Mouse (Mus musculus) hindbrain, embryonic 15.5 days (tissue): ENCODE results near the gene Pld6. TPM values are rescaled to one million over a fixed set of nuclear protein-coding genes. Genes with fewer than 3 reads are reported as not detected.

Experiments
- ATAC-seq: fragments of 200-750 bp; cut with Nextera tagmentation; 2 replicates; pipeline ENCODE4 v1.8.0; 2017; ENCODE audit warnings: low read depth, moderate number of reproducible peaks, moderate TSS enrichment; ENCODE audit not compliant: low FRiP score
- H3K27ac ChIP-seq: fragments of 300-500 bp; sonication (generic); replicated peaks from 2 replicates; pipeline ENCODE4 v1.5.1; 2015; ENCODE audit warnings: mild to moderate bottlenecking, inconsistent platforms
- H3K27me3 ChIP-seq: fragments of 300-500 bp; sonication (generic); 2 replicates; pipeline ENCODE4 v1.6.1; 2015; ENCODE audit warnings: control low read depth, inconsistent platforms
- H3K36me3 ChIP-seq: fragments of 300-500 bp; sonication (generic); 2 replicates; pipeline ENCODE4 v1.6.1; 2015; ENCODE audit warnings: control low read depth, inconsistent platforms
- H3K4me1 ChIP-seq: fragments of 300-500 bp; sonication (generic); replicated peaks from 2 replicates; pipeline ENCODE4 v1.6.1; 2015; ENCODE audit warnings: control low read depth, inconsistent platforms
- H3K4me2 ChIP-seq: fragments of 300-500 bp; sonication (generic); 2 replicates; pipeline ENCODE4 v1.6.1; 2015; ENCODE audit warnings: moderate library complexity, mild to moderate bottlenecking, inconsistent platforms
- H3K4me3 ChIP-seq: fragments of 300-500 bp; sonication (generic); 2 replicates; pipeline ENCODE4 v1.5.1; 2015; ENCODE audit warnings: mild to moderate bottlenecking, inconsistent platforms
- H3K9ac ChIP-seq: fragments of 300-500 bp; sonication (generic); 2 replicates; pipeline ENCODE4 v1.6.1; 2015; ENCODE audit warnings: inconsistent platforms
- H3K9me3 ChIP-seq: fragments of 300-500 bp; sonication (generic); 2 replicates; pipeline ENCODE4 v1.6.1; 2016; ENCODE audit warnings: control low read depth, inconsistent platforms
- WGBS: fragments of 180-500 bp; shearing (Covaris S2); methylation state at CpG from one replicate; pipeline ENCODE4 v1.1.7; 2015; 5-methylcytosine and 5-hydroxymethylcytosine counted together
- polyA plus RNA-seq: library from polyadenylated mRNA; unstranded; fragments of >200 nt; fragmentation: Nextera tagmentation; extraction: Ambion mirVana; gene quantifications from 2 replicates; pipeline ENCODE4 v1.2.1, GENCODE M21; 2015

Pld6 gene
- 15.1 and 16.4 TPM in 2 replicates for polyA plus RNA-seq

GRCm38 (mm10) chr11:59787199-59787781, at the start of gene Pld6:
TSS of gene Pld6 (minus strand) at chr11:59787645.
- Histone ChIP-seq H3K4me1 (peaks cover 10% of the 10 kb centered on the region), H3K4me2 (peak within 1 kb of the TSS; percentile 98), H3K27ac (0 out of 2 replicates have a peak within 1 kb of the TSS, but pooled peaks have one; percentile 28), H3K27me3 (no peaks in the 10 kb centered on the region), H3K36me3 (peaks cover 13% of the 10 kb centered on the region), H3K4me3 (peak within 1 kb of the TSS; percentile 50), H3K9ac (peak within 1 kb of the TSS; percentile 57), H3K9me3 (no peaks in the 10 kb centered on the region)
- peak; percentile 83 for ATAC-seq
- WGBS: under 1% methylated on average over 49 of the region's 51 CpGs

- Histone ChIP-seq H3K27ac (no peak overlapping the region), H3K27me3 (no peaks in the 10 kb centered on the region), H3K4me1 (no peaks in the 10 kb centered on the region), H3K4me3 (no peak overlapping the region), H3K4me2 (no peak overlapping the region), H3K9me3 (no peaks in the 10 kb centered on the region), H3K36me3 (peaks cover 94% of the 10 kb centered on the region), H3K9ac (no peak overlapping the region)
- WGBS: 86% methylated on average over 3 of the region's 3 CpGs
- ATAC-seq: no peak
Observed at GRCm38 (mm10) chr11:59821625-59822024, 34.2 kb upstream of the Pld6 start.

DNA sequence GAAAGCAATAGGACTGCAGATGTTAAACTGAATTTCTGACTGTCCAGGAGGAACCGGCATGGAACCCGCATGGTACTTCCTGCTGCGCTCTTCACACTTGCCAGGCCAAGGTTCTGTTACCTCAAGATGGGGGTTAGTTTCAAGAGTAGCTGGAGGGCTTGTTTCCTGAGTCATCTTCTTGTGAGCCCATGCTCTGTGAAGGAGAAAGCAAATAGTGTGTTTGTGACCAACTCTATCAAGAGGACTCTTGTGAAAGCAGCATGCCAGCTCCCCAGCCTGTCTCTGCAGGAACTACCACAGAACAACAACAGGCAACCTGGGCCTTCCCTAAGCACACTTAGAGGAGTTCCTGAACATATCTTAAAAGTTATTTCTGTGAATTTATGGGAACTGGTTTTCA, 30.5 kb upstream of the Pld6 start:
- H3K9ac ChIP-seq: no peak overlapping the region
- ATAC-seq: no peak
- peaks cover 64% of the 10 kb centered on the region for H3K36me3 ChIP-seq
- no peaks in the 10 kb centered on the region for H3K9me3 ChIP-seq
- H3K4me3 ChIP-seq: no peak overlapping the region
- no peak overlapping the region for H3K4me2 ChIP-seq
- no peak overlapping the region for H3K27ac ChIP-seq
- 97% methylated on average over 3 of the region's 3 CpGs for WGBS
- no peaks in the 10 kb centered on the region for H3K4me1 ChIP-seq
- H3K27me3 ChIP-seq: no peaks in the 10 kb centered on the region

DNA sequence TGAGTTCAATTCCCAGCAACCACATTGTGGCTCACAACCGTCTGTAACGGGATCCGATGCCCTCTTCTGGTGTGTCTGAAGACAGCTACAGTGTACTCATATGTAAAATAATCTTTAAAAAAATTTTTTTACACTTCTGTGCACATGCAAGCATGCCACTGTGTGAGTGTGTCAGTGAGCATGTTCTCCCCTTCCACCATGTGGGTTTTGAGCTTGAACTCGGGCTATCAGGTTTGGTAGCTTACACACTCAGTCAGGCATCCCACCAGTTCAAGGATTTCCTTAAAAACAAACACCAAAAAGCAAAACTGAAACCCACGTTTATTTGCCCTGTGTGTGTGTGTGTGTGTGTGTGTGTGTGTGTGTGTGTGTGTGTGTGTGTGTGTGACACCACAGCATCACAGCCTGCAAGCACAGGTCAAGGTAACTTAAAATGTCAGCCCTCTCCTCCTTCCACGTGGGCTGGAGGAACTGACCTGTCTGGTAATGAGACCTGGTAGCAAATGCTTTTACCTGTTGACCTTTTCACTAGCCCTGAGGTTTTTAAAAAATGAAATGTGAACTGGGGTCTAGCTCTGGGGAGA, 28.1 kb upstream of the Pld6 start:
- Histone ChIP-seq H3K9ac (no peak overlapping the region), H3K9me3 (no peaks in the 10 kb centered on the region), H3K4me1 (peaks cover 3% of the 10 kb centered on the region; the same call in 1 of the 2 replicates), H3K4me2 (no peak overlapping the region), H3K4me3 (no peak overlapping the region), H3K27ac (no peak overlapping the region), H3K36me3 (peaks cover 45% of the 10 kb centered on the region), H3K27me3 (no peaks in the 10 kb centered on the region)
- no peak for ATAC-seq
- WGBS: 95% methylated on average over 6 of the region's 6 CpGs

- peaks cover 3% of the 10 kb centered on the region; the same call in 1 of the 2 replicates for H3K4me1 ChIP-seq
- WGBS: 89% methylated on average over 6 of the region's 6 CpGs
- no peak overlapping the region for H3K4me2 ChIP-seq
- no peaks in the 10 kb centered on the region for H3K27me3 ChIP-seq
- ATAC-seq: no peak
- H3K36me3 ChIP-seq: peaks cover 39% of the 10 kb centered on the region
- no peak overlapping the region for H3K27ac ChIP-seq
- no peak overlapping the region for H3K9ac ChIP-seq
- no peaks in the 10 kb centered on the region for H3K9me3 ChIP-seq
- no peak overlapping the region for H3K4me3 ChIP-seq
Observed at GRCm38 (mm10) chr11:59814936-59815335, 27.5 kb upstream of the Pld6 start.

DNA sequence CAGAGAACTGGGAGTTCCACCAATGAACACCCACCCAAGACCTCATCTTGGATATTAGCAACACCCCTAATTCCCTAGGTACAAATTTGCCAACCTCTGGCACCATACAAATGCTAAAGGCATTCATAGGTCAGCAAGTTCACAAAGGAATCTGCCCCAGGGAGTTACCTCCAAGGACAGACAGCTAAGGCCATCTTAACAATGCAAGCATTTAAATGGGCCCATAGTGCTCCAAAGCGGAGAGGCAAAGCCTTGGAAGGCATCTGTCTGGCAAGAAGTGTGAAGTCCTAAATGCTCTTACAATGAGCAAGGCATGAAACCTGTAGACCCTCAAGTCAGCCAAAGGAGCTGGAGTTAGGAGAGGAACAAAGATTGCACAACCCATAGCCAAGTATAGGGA, 26.9 kb upstream of the Pld6 start:
- no peaks in the 10 kb centered on the region for H3K27me3 ChIP-seq
- no peaks in the 10 kb centered on the region for H3K9me3 ChIP-seq
- no peak for ATAC-seq
- H3K9ac ChIP-seq: no peak overlapping the region
- H3K4me2 ChIP-seq: no peak overlapping the region
- peaks cover 32% of the 10 kb centered on the region for H3K36me3 ChIP-seq
- peaks cover 3% of the 10 kb centered on the region; the same call in 1 of the 2 replicates for H3K4me1 ChIP-seq
- no peak overlapping the region for H3K4me3 ChIP-seq
- H3K27ac ChIP-seq: no peak overlapping the region
- 70% methylated on average over 1 of the region's 1 CpGs for WGBS

DNA sequence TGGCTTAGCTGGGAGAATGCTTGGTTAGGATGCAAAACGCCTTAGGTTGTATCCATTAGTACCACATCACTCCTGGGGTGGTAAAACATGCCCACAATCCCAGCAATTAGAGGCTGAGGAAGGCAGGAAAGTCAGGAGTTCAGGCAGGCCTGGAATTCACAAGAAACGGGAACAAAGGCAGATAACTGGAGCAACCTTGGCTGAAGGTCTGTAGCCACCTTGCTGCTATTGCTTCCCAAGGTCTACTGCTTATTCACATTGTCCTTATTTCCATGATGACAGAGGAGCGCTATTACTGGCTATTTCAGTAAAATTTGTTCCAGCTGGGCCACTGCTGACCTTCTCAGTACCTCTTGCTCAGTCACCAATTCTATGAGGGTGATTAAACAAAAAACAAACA, 25.8 kb upstream of the Pld6 start:
- no peak overlapping the region for H3K27ac ChIP-seq
- no peak overlapping the region for H3K9ac ChIP-seq
- 81% methylated on average over 3 of the region's 3 CpGs for WGBS
- H3K4me3 ChIP-seq: no peak overlapping the region
- no peaks in the 10 kb centered on the region for H3K27me3 ChIP-seq
- no peak for ATAC-seq
- no peak overlapping the region for H3K4me2 ChIP-seq
- H3K36me3 ChIP-seq: peaks cover 22% of the 10 kb centered on the region
- no peaks in the 10 kb centered on the region for H3K9me3 ChIP-seq
- peaks cover 12% of the 10 kb centered on the region for H3K4me1 ChIP-seq

DNA sequence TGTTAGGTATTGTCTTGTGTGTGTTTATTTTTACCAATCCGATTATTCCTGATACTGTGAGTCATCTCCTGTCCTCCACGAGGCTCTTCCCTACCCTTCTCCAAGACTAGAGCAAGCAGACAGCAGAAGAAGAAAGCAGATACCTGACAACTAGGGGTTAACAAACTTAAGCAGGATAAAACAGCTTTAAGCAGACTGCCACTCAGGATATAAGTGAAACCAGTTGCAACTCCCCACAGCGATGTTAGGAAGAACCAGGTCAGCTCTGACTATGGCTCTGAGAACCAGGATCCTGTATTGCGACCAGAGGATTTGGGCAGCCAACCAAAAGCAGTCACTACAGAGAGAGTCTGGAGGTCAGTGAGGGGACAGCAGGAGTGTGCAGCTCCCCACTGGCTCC, 23.8 kb upstream of the Pld6 start:
- ATAC-seq: no peak
- WGBS: 87% methylated on average over 4 of the region's 4 CpGs
- Histone ChIP-seq H3K4me1 (peaks cover 19% of the 10 kb centered on the region), H3K27ac (no peak overlapping the region), H3K4me3 (no peak overlapping the region), H3K9me3 (no peaks in the 10 kb centered on the region), H3K27me3 (no peaks in the 10 kb centered on the region), H3K4me2 (no peak overlapping the region), H3K36me3 (peaks cover 15% of the 10 kb centered on the region), H3K9ac (no peak overlapping the region)

- Histone ChIP-seq H3K4me1 (peaks cover 19% of the 10 kb centered on the region), H3K36me3 (peaks cover 14% of the 10 kb centered on the region), H3K9me3 (no peaks in the 10 kb centered on the region), H3K27me3 (no peaks in the 10 kb centered on the region), H3K4me3 (peak overlapping the region; percentile 68), H3K4me2 (peak overlapping the region; percentile 83), H3K9ac (peak overlapping the region; percentile 93), H3K27ac (peak overlapping the region; percentile 100)
- WGBS: 60% methylated on average over 14 of the region's 14 CpGs
- ATAC-seq: no peak
Observed at GRCm38 (mm10) chr11:59810480-59811158, 23.2 kb upstream of the Pld6 start.

DNA sequence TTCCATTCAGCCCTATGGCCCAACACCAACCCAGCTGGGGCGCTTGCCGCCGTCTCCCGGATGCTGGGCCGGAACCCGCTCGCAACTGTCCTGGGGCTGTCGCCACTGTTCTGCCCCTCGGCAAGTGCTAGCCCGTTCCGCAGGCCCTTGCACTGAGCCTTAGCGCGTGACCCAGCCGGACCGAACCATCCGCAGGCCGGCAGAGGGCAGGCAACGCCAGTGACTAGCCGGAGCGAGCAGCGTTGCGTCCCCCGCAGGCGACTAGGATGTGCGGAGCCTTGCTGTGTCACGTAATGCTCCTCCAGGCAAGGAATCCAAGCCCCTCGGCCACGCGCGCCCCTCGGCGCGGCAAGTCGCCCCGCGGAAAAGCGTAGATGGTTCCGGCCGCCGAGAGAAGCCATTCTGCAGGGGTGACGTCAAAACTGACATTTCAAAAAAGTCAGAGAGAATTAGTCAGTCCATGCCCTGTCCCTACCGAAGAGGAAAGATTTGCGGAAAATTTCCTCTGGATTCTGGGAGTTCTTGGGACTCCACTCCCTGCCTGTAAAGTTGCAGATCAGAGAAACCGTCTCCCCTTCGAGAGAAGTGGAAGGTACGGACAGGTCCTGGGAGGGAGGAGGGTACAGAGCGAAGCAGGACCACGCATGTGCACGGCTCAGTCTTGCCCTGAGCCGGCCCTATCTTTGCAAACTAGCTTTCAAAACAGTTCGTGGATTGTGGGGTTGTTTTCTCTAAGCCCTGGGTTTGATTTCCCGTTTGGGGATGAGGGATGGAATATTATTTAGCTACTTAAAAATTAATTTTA, 22.4 kb upstream of the Pld6 start, which contains the start of gene Flcn:
Flcn (minus strand) TSS at position 347 of the 805 bp plus-strand sequence.
- H3K36me3 ChIP-seq: peaks cover 14% of the 10 kb centered on the region
- WGBS: under 1% methylated on average over 52 of the region's 52 CpGs
- ATAC-seq: peak; percentile 96

DNA sequence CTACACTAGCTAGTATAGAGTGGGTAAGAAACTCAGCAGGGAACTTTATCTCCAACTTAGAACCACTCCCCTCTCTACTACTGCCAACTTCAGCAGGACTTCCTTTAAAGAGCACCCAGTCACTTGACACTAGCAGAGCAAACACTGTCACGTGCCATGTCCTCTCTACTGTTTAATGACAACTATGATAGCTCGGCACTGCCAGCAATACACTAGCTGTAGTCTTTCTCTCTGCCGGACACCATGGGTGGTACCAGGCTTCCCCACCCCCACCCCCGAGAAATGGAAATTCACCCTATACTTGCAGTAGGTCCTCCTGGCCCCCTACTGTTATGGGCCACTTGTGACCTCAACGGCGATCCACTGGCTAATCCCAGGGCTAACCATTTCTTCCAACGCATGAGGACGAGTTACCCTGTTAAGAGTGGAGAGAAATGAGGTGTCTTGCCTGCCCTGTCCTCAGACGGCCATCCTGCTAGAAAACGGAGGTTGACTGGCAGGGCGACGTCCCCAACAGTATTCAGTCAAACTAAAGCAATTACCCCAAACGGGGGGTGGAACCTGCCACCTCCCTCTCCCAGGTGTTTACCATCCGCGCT, 21.7 kb upstream of the Pld6 start:
- 0% methylated on average over 15 of the region's 15 CpGs for WGBS
- Histone ChIP-seq H3K4me3 (peak overlapping the region; percentile 68), H3K4me2 (peak overlapping the region; percentile 83), H3K9me3 (no peaks in the 10 kb centered on the region), H3K27ac (peak overlapping the region; percentile 100), H3K27me3 (no peaks in the 10 kb centered on the region), H3K9ac (peak overlapping the region; percentile 93), H3K36me3 (peaks cover 15% of the 10 kb centered on the region), H3K4me1 (peaks cover 19% of the 10 kb centered on the region)
- ATAC-seq: peak; percentile 33; the same call in 1 of the 2 replicates

More for the DNA sequence above, 22.4 kb upstream of the Pld6 start, which contains the start of gene Flcn:
- Histone ChIP-seq H3K4me1 (peaks cover 19% of the 10 kb centered on the region), H3K9me3 (no peaks in the 10 kb centered on the region), H3K4me2 (peak within 1 kb of the TSS; percentile 83), H3K27ac (peak within 1 kb of the TSS; percentile 100), H3K9ac (peak within 1 kb of the TSS; percentile 93), H3K4me3 (peak within 1 kb of the TSS; percentile 68), H3K27me3 (no peaks in the 10 kb centered on the region)
